15 mouse cellular contexts compared by ENCODE assay signal in genomic region chr10:25695798-25696197, GRCm38 (mm10).
"Had no signal": no experiment of that assay in that cellular context is flagged by ENCODE, and none has a peak within 500 bp of the region (broad histone marks: within the 10 kb centered on the region; RNA-seq: fewer than 3 reads in every experiment).

No protein-coding gene starts in this region.

- H3K27me3 ChIP-seq: limb, embryonic 12.5 days; liver, embryonic 13.5 days; lung, embryonic 15.5 days; megakaryocyte, embryonic 14.5 days; midbrain, embryonic 15.5 days; neural tube, embryonic 13.5 days had no signal

- H3K9ac ChIP-seq: limb, embryonic 12.5 days; liver, embryonic 13.5 days; liver, postnatal 0 days; lung, embryonic 15.5 days; midbrain, embryonic 15.5 days; neural tube, embryonic 13.5 days had no signal

- H3K27ac ChIP-seq: limb, embryonic 12.5 days; liver, embryonic 13.5 days; lung, embryonic 15.5 days; macrophage; midbrain, embryonic 15.5 days; neural tube, embryonic 13.5 days; stomach, postnatal 0 days had no signal

- H3K36me3 ChIP-seq: limb, embryonic 12.5 days; liver, embryonic 13.5 days; lung, embryonic 15.5 days; midbrain, embryonic 15.5 days; neural tube, embryonic 13.5 days had no signal

- H3K4me2 ChIP-seq: limb, embryonic 12.5 days; liver, embryonic 13.5 days; lung, embryonic 15.5 days; midbrain, embryonic 11.5 days; midbrain, embryonic 15.5 days; neural tube, embryonic 13.5 days had no signal

- H3K4me1 ChIP-seq: limb, embryonic 12.5 days; liver, embryonic 13.5 days; lung, embryonic 15.5 days; megakaryocyte, embryonic 14.5 days; midbrain, embryonic 15.5 days; neural tube, embryonic 13.5 days had no signal

- ATAC-seq: liver, postnatal 0 days; midbrain, embryonic 15.5 days had no signal

- H3K4me3 ChIP-seq: limb, embryonic 12.5 days; liver, embryonic 13.5 days; lung, embryonic 15.5 days; megakaryocyte, embryonic 14.5 days; midbrain, embryonic 15.5 days; neural tube, embryonic 13.5 days had no signal

- DNase-seq: kidney, postnatal 25 days; liver; liver, embryonic 13.5 days; liver, postnatal 0 days; lung, postnatal 14 days; retina, postnatal 1 day; right cerebral cortex, postnatal 25 days had no signal

- H3K9me3 ChIP-seq: limb, embryonic 12.5 days; liver, embryonic 13.5 days; lung, embryonic 15.5 days; midbrain, embryonic 15.5 days; neural tube, embryonic 13.5 days had no signal
